Mouse (Mus musculus): ENCODE measurements around the gene Efhc1.
"Not testable (repeated sequence)": the region's sequence is repeated elsewhere in the genome, so short reads cannot be mapped to it uniquely, and the experiment has no call there.

Efhc1 gene

DNA sequence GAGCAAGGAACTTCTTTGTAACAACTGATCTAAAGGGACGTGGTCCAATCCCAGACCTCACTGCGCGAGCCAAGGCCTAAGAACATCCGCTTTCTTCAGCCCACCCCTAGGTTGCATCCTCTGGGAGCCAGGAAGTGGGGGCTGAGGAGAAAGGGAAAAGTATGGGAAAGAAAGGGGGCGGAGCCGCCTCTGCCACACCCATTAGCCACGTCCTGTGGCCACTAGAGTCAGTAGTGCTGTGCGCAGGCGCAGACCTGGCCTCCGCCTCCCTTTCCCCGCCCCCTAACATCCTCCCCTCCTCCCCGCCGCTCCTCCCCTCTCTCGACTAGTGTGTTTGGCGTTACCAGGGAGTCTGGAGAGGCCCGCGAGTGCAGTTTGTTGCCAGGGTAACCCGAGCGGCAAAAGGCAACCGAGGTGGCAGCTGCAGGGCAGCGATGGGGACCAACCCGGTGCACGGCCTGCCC, at the start of gene Efhc1:
Gene Efhc1, plus strand, starts transcription at position 327 of the 464 bp plus-strand sequence.
- peak; percentile 98 for DNase-seq (ENCODE audit: low read depth)

DNA sequence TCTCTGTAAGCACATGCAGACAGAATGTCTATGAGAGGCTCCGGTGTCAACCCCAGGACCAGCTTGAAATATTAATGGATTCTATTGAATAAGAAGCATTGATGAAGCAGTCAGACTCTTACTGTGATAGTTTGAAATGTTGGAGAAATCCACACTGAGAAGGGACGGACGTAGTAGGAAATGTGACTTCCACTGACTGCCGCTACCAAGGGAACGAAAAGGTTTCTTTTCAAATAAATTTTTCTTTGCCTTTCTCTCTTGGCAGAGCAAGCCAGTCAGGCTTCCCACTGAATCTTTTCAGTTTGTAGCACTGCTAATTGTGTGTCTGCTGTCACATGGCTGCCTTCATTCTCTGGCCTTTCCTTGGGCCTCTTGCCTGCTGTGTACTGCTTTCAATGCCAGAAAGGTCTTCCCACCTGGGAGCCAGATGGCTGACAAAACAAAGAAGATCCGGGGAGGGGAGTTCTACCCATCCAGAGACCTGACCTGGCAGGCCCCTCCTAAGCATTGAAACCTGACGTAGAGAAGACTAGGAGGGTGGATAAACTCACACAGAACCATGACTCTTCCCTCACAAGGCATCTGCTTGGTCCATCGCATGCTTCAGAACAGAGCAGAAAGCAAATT, 45.8 kb upstream of the Efhc1 start:
- no peak for DNase-seq (ENCODE audit: low read depth)

DNA sequence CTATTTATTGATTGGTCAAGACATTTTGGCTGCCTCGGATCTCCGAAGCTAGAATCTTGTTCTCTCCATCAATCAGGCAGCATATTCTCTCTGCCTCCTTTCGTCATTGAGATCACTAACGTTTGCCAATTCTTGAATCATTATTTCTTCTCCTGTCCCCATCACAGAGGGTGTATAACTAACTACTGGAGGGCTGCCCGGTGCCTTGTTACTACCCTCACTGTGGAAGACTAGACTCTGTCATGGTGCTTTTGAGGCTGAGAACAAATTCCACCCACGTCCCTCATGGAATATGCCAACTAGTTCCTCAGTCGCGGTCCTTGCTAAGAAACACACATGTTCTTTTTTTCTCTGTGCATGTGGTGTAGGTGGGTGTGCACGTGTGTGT, 45.3 kb upstream of the Efhc1 start:
- DNase-seq (ENCODE audit: low read depth): no peak

DNA sequence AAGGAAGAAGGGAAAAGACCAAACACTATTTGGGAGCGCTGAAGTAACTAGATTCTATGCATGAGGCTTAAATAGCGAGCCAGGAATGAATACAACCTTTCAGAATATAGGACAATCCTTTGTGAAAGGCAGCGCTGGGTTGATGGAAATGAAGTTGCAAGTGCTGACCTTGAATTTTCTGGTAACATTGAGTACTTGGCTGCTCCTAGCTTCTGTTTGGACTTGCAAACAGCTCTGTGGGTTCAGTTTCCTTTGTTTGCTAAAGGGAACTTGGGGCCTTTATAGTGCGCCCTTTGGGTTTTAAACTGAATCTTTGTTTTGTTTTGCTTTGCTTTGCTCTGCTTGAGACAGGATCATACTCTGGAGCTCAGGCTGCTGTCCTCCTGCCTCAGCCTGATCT, 42.9 kb upstream of the Efhc1 start:
- DNase-seq (ENCODE audit: low read depth): no peak

DNA sequence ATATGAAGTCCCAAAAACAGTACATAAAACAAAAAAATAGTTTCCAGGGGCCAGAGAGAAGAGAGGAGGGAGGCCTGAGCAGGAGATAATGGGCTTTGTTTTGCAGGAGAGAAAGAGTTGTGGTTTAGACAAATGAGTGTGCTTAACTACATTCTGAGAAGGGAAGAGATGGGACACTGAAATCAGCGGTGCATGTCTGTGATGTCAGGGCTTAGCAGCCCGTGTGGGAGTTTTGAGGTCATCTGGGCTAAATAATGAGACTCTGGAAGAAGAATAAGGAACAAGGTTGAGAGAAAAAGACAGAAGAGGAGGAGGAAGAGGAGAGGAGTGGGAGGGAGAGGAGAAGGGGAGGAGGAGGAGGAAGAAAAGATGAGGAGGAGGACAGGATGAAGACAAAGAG, 39.3 kb upstream of the Efhc1 start:
- no peak for DNase-seq (ENCODE audit: low read depth)

DNA sequence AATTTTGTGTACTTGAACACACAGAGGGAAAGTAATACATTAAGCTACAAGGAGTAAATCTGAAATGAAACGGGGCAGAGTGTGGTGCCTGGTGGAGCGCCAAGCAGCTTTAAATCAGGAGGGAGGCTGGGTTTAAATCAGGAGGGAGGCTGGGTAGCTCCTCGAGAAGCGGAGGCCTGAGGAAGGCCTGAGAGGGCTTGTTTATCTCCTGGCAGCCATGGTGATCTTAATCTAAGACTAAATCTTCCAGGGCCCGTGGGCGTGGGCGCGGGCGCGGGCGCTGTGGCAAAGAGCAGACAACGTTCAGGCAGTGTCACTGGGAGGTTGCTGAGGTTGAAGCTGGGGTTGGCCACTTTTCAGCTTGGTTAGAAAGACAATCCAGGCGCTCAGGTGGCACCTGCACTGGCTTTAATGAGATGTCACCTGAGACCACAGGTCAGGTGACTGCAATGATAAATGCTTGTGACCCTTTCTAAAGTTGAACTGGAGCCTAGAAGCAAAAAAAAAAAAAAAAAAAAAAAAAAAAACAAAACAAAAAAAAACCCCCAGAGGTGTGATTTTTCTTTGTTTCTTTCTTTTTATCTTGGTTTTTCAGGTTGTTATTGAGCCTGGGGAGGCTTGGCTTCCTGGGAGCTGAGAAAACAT, 38.8 kb upstream of the Efhc1 start:
- DNase-seq (ENCODE audit: low read depth): no peak

DNA sequence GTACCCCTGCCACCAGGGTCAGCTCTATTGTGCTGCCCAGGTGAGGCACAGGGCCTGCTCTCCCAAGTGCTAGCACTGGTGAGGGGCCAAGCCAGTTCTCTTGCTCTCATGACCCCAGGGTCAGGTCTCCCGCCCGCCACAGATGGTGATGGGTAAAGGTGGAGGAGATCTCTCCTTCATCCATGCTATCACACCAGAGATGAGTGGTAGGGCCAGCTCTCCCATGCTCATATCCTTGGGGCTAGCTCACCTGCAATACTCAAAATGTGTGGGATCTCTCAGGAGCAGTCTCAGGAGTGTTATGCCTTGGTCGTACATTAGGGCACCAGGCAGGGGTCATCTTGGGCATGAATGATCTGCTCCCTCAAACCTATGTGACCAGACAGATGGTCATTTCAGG, 36.7 kb upstream of the Efhc1 start:
- no peak for DNase-seq (ENCODE audit: low read depth)

DNA sequence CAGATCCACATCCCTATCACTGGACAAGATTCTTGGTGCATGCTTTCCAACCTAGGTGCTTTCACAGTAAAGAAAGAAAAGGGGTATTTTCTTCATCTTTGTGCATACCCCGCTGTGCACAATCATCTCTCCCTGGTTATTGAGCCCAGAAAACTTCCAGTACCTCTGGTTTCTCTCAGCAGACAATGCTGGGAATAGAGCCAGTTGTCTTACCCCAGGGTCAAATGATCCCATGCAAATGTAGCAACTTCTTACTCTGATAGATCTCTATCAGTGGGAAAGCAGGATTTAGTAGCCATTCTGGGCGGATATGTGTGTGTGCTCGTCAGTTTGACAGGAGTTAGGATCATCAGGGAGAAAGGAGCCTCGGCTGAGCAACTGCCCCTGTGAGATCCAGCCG, 35.8 kb upstream of the Efhc1 start:
- no peak for DNase-seq (ENCODE audit: low read depth)

DNA sequence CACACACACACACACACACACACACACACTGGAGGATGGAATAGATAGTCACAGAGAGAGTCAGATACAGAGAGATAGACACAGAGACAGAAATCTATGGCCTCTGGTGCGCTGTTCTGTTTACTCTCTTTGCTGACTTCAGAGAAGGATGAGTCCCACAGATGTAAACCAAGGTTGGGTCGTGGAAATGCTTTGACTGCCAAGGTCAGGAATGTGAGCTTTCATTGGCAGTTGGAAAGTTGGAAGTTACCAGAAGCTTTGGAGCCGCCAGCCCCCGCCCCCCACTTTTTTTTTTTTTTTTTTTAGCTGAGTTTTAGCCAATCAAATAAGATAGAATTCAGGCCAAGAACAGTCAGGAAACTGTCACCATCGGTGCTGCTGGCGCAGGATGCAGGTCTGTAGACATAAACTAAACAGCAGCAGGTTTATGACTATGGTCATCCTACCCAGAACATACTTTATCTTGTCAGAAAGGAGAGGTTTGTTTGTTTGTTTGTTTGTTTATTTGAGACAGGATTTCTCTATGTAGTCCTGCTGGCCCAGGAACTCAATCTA, 33.9 kb upstream of the Efhc1 start:
- no peak for DNase-seq (ENCODE audit: low read depth)

DNA sequence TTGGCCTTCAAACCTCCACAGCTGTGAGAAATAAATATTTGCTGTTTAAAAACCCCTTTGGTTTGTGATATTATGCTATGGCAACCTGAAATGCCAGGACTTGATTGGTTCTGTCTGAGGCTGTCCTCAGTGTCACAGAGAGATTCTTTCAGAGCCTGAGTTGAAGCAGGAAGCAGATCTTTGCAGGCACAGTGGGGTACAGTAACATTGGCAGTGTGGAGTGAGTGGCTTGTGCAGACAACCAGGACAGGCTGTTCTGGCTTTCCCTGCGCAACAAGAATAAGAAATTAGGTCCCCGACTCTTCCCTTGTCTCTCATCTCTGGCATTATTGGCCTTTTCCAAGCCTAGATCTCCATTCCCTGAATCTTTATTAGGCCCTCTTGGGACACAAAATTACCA, 31.7 kb upstream of the Efhc1 start:
- no peak for DNase-seq (ENCODE audit: low read depth)

DNA sequence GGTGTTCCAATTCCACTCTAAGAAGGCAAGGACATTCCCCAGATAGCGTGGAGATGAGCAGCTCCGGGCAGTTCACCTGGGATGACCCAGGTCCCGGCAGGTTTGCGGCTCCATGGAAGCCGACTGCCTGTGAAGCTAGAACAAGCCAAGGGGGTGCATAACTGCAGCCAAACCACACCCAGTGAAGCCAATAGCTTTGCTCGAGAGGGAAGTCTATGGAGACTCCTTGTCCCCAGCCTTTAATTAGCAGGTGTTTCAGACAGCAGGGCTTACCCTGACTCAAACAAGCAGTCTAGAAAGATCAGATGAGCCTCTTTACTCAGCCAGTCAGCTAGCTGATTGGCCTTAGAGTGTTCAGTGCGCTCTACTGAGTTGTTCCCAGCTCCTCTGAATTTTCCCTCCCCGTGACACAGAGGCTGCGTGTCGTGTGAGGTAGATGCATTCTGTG, 30.3 kb upstream of the Efhc1 start:
- no peak for DNase-seq (ENCODE audit: low read depth)

DNA sequence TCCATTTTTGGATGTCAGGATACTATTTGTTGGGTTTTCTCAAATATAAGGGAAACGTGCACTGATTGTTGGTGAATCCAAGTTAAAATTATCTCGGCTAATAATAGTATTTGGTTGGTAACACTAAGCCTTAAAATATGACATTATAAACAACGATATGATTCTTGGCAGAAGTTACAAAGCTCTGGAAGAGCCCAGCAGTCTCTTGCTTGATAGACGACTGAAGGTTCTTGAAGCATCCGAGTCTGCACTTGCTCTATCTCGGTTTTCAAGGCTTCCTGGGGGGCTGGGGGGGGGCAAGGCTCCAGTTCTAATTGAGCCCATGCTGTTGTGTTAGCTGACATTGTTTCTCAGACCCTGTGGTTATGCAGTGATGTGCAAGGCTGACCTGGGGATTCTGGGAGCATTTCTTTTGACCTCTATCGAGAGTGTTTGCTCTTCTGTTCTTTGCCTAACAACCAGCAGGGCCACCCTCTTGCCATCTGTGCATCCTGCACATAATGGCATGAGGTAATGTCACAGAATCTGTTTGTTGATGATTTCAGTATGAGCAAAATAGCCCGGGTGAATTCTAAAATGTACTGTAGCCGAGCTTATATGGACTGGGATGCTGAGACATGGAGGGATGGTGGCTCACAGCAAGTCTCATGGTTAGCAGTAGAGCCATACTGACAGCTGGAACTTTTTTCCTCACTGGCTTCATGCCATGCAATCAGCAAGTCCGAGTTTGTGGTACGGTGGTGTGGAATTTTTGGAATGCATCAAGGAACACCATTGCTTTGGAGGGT, 28.6 kb upstream of the Efhc1 start:
- peak; percentile 69 for DNase-seq (ENCODE audit: low read depth)

DNA sequence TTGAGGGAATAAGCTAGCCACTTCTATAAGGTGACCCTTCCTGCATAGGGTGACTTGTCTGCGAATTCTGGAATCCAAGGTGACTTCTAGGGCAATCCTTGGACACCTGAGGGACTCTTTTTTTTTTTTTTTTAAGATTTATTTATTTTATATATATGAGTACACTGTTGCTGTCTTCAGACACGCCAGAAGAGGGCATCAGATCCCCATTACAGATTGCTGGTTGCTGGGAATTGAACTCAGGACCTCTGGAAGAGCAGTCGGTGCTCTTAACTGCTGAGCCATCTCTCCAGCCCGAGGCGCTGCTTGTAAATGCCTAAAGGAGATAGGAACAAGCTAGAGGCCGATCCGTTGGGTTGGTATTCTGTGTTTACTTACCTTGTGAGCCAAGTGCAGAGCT, 26.1 kb upstream of the Efhc1 start:
- DNase-seq (ENCODE audit: low read depth): not testable (repeated sequence)

DNA sequence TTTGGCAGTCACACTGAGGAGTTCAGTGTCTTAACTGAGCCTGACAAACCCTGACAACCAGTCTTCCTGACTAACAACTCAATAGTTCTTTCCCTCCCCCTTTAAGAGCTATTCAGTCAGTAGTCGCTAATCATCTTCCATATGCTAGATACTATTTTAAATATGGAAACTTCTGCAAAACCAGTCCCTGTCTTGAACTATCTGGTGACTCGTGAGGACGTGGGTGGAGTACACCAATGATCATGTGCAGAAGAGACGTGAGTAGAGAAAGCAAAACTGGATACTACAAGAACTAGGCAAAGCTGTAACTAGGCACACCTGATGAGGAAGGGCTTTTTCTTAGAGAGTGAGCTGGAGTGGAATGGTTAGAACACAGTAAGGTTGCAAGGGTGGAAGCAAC, 25.5 kb upstream of the Efhc1 start:
- DNase-seq (ENCODE audit: low read depth): no peak

DNA sequence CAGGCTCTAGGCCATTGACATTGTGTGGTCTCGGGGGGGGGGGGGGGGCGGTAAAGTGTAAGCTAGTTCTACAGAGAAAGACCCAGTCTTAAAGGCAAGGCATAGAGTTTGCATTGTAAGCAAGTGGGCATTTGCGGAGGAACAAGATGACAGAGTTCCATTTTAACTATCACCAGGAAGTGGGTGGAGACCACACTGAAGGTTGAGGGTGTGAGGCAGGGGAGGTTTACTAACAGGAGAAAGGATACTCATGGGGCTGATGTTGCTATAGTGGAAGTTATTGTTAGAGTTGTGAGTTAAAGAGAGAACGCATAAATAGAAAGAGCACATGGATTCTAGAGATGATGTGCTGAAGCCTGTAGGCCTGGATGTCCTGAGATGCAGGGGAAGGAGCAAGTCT, 25.1 kb upstream of the Efhc1 start:
- DNase-seq (ENCODE audit: low read depth): no peak

DNA sequence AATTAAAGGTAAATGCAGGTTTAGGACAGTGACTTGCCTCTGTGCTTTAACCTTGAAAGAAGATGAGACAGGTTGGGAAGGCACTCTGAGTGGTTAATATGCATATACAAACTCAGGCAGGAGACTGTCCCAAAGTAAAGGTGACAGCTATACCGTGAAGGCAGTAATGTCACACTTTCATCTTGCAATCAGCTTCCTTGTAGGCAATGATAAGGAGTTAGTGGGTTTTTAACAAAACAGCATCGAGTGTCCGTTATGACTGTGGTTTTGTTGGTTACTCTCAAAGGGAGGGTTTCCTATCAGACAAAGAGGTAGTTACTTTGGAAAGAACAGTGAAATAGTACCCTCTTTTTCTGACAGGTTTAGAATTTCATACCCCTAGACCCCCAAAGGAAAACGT, 22.9 kb upstream of the Efhc1 start:
- no peak for DNase-seq (ENCODE audit: low read depth)

DNA sequence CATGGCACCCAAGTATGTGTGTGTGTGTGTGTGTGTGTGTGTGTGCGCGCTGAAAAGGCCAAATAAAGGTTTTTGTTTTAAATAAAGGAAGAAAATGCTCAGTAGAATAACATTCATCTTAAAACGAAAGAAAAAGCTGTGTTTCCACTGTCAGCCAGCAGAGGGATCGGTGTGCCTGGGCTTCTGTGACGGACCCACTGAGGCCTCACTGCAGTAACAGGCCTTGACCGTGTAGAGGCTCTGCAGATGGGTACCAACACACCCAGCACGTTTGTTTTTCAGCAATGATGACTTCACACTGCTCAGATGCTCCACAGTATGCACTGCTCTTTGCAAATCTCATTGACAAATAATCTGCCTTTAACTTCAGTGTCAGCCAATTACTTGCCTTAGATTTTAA, 18.0 kb upstream of the Efhc1 start:
- peak; percentile 85 for DNase-seq (ENCODE audit: low read depth)

DNA sequence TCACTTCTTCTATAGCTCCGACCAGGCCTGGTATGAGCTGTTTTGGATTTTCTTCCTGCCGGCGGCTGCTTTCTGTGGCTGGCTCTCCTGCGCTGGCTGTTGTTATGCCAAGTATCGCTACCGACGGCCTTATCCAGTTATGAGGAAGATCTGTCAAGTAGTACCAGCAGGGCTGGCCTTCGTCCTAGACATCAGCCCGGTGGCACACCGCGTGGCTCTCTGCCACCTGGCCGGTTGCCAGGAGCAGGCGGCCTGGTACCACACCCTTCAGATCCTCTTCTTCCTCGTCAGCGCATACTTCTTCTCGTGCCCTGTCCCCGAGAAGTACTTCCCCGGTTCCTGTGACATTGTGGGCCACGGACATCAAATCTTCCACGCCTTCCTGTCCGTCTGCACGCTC, 16.3 kb upstream of the Efhc1 start:
- DNase-seq (ENCODE audit: low read depth): no peak

DNA sequence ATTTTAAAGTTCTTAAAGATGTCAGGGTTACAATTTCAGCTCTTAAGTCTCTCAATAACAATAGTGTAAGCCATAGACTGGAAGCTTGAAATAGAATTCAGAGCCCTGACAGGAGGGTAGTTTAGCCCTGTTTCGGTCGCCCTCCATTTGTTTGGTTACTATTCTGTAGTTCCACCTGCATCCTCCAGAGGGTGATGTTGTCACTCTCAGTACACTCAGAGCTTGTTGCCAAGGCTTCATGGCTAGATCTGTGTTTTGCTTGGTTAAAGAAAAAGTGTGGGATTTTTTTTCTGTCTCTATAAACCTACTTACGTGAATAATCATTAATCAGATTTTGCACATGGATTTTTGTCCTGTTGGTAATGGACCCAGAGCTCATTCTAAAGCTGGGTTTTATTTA, 12.4 kb upstream of the Efhc1 start:
- peak; percentile 89 for DNase-seq (ENCODE audit: low read depth)

DNA sequence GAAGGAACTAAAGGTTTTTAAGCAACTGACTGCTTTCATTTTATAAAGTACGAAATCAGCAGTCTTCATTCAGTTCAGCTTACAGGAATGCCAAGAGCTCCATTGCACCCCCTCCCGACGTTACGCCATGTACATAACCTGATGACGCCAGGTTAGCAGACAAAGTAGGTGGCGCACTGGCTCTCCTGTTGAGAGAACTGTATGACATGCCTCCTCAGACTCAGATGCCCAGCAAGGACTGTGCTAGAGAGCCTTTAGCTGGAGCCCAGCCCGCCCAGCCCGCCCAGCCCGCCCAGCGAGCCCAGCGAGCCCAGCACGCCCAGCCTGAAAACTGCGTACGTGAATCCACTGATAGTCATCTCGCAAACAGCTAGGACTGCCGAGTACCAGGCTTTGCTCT, 11.3 kb upstream of the Efhc1 start:
- DNase-seq (ENCODE audit: low read depth): no peak

DNA sequence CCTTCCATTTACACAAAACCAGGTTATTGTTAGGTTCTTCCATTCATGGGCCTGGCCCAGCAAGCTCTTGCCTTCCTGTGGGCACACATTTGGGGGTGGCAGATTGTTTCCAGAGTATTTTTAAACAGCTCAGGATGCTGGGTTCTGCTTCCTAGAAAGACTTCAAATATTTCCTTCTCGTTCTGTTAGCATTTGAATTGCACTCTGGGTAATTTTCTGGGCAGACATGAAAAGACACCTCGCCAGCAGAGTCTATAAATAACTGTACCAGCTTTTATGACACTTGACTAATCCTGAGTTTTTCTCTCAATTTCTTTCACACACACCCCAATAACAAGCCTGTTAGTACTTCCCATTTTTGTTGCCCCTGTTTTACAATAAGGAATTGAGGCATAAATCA, 10.1 kb upstream of the Efhc1 start:
- DNase-seq (ENCODE audit: low read depth): no peak

DNA sequence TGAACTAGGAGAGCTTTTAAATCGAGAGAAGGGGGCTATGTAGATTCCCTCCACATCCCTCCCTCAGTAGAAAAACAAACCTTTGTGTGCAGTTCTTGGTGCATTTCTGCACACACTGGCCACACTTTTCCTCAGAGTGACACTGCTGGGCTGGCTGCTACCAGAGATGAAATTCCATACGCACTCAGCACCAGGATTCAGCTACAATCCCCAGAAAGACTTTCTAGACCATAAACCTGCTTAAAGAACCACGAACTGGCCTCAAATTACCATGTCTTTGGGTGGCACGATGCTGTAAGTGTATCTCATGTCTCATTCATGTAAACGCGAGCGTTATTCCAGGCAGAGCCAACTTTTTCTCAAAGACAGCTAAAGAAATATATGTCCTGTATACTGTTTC, 9.6 kb upstream of the Efhc1 start:
- DNase-seq (ENCODE audit: low read depth): no peak

DNA sequence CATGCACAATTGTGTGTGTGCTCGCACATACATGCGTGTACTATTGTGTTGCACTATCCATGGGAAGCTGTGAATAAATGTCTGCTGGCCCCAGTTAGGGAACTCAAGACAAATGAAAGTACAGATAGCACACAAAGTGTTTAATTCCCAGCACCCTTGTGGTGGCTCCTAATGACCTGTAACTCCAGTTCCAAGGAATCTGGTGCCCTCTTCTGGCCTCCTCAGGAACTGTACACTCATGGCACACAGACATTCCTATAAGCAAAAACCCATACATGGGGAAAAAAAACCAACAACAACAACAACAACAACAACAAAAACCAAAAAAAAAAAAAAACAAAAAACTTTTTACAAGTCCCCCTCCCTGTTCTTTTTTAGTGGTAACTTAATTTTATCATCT, 8.4 kb upstream of the Efhc1 start:
- peak; percentile 33 for DNase-seq (ENCODE audit: low read depth)
